Mouse (Mus musculus) lung, adult 18-20 months (tissue): ENCODE measurements around the gene Brms1.
"Not testable (repeated sequence)": the region's sequence is repeated elsewhere in the genome, so short reads cannot be mapped to it uniquely, and the experiment has no call there.

Experiments
- DNase-seq, 2 experiments: peaks; one replicate each; pipeline ENCODE4 v3.0.0; 2022; ENCODE audit warnings: mixed read lengths in 2 of 2

Brms1 gene

DNA sequence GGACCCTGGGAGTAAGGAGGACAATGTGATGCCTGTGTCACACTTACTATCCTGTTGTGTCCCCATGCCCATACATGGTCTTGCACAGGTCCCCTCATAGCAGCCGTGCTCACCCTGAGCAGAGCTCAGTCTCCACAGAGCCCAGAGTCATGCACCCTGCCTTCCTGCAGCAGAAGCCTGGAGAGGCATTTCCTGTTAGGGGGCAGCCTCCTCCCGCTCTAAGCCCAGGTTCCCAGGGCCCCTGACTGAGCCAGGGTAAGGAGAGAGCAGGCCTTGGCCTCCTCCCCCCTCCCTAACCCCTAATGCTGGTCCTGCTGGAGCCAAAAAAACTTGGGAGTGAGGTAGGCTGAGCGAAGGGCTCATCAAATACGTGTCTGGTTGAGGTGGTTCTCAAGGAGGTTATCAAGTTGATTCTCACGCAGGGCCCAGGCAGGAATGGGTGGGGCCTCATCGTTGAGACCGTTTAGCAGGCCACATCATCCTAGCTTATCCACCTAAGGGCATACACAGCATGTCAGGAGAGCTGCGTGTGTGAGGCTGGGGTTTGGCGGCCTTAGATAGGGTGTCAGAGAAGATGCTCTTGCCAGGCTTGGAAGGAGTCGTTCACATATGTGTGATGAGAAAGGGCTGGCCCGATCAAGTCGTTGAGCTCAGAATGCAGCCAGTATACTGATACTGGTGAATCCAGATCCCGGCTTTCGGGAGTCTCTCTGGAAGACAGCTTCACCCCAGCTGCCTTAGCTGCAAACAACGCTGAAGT, 26.1 kb downstream of the Brms1 start:
- no peak for DNase-seq

DNA sequence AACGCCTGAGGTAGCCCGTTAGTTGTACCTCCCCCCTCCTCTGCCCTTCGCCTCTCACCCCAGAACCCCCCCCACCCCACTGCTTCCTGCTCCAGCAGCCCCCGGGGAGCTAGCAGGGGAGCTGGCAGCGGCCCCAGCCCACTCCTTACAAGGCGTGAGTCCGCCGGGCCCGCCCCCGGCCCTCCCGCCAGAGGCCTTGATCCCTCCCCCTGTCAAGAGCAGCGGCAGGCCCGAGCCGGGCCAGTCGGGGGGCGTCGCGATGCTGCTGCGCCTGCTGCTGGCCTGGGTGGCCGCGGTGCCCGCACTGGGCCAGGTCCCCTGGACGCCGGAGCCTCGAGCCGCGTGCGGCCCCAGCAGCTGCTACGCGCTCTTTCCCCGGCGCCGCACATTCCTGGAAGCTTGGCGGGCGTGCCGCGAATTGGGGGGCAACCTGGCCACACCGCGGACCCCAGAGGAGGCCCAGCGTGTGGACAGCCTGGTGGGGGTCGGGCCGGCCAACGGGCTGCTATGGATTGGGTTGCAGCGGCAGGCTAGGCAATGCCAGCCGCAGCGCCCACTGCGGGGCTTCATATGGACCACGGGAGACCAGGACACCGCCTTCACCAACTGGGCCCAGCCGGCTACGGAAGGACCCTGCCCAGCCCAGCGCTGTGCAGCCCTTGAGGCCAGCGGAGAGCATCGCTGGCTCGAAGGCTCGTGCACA, 26.9 kb downstream of the Brms1 start, which contains the start of gene Cd248:
TSS of gene Cd248 (plus strand) at position 212 of the 703 bp plus-strand sequence.
- DNase-seq: peak; percentile 49 to 59

- no peak for DNase-seq
Observed at GRCm38 (mm10) chr19:5068570-5069234, 27.5 kb downstream of the Brms1 start.

GRCm38 (mm10) chr19:5069486-5069885, 28.3 kb downstream of the Brms1 start:
- DNase-seq: no peak

DNA sequence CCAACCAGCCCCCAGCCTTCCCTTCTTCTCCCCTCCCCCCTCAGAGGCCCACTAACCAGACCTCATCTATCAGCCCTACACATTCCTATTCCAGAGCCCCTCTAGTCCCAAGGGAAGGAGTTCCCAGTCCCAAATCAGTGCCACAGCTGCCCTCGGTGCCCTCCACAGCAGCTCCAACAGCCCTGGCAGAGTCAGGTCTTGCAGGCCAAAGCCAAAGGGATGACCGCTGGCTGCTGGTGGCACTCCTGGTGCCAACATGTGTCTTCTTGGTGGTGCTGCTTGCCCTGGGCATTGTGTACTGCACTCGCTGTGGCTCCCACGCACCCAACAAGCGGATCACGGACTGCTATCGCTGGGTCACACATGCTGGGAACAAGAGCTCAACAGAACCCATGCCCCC, 28.8 kb downstream of the Brms1 start:
- DNase-seq: no peak

GRCm38 (mm10) chr19:5071077-5071476, 29.9 kb downstream of the Brms1 start:
- no peak for DNase-seq

- DNase-seq: peak; percentile 84 to 87
Observed at GRCm38 (mm10) chr19:5071545-5072369, 30.6 kb downstream of the Brms1 start.

- DNase-seq: peak in 1 of 2 experiments; percentile 39
Observed at GRCm38 (mm10) chr19:5072389-5073019, 31.4 kb downstream of the Brms1 start.

GRCm38 (mm10) chr19:5073028-5073427, 31.9 kb downstream of the Brms1 start:
- DNase-seq: peak; percentile 44 to 52

- no peak for DNase-seq
Observed at GRCm38 (mm10) chr19:5073518-5073917, 32.4 kb downstream of the Brms1 start.

- DNase-seq: no peak
Observed at GRCm38 (mm10) chr19:5079279-5079678, 38.1 kb downstream of the Brms1 start.

GRCm38 (mm10) chr19:5082005-5082404, 40.9 kb downstream of the Brms1 start:
- no peak for DNase-seq

- no peak for DNase-seq
Observed at GRCm38 (mm10) chr19:5082596-5082995, 41.4 kb downstream of the Brms1 start.

DNA sequence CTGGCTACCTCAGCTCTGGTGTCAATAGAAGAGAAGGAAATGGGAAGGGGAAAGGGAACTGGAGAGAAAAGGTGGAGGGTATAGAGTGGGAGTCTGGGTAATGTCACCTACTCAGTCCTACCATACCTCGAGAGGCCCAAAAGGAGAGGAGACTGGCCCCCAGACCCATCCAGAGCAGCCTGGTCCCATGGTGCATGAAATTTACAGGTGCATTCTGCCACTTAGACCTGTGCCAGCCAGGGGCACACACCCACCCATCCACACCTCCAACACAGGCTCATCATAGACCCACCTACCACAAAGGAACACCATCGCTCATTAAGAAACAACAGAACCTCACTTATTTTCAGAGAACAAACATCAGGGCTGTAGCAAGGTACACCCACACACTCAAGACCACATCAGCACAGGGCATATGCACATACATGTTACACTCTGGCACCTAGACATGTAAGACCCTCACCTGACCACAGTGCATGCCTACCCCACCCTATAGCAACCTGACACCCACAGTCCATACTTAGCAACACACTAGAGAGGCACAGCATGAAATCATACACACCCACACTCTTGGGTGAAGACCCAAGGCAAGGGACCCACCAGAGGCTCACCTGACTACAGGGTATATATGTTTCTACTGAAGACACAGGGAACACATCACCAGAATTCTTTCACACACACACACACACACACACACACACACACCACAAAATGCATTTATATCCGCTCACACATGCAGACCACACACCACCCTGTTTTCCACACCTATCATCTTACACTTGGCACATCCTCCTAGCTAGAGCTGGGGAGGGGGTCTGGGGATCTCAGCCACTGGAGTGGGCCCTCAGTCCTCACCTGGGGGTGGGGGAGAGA, 43.0 kb downstream of the Brms1 start:
- no peak for DNase-seq

GRCm38 (mm10) chr19:5084834-5085144, 43.6 kb downstream of the Brms1 start:
- DNase-seq: no peak

GRCm38 (mm10) chr19:5085145-5085863, 44.1 kb downstream of the Brms1 start, which contains the start of gene Tmem151a:
Gene Tmem151a (minus strand): TSS chr19:5085531.
- peak; percentile 63 to 70 for DNase-seq

- not testable (repeated sequence) for DNase-seq
Observed at GRCm38 (mm10) chr19:5086533-5086932, 45.4 kb downstream of the Brms1 start.

- peak; percentile 97 to 98 for DNase-seq
Observed at GRCm38 (mm10) chr19:5087884-5088728, 47.0 kb downstream of the Brms1 start, which contains the start of gene Yif1a. Gene Yif1a (plus strand): TSS chr19:5088538.

- DNase-seq: no peak
Observed at GRCm38 (mm10) chr19:5089324-5089723, 48.2 kb downstream of the Brms1 start.
